Mouse (Mus musculus): ENCODE measurements around the gene Rmdn3. TPM values are rescaled to one million over a fixed set of nuclear protein-coding genes. Genes with fewer than 3 reads are reported as not detected.
A peak's percentile ranks its signal among the peaks of the same experiment; 100 is the strongest.

Rmdn3 gene
- total and polyA plus RNA-seq, 3 experiments = 52.5 to 57.4 TPM; not detected in 1

- Histone ChIP-seq H3K4me1 (ENCODE audit: control insufficient read depth in 1 of 2, insufficient read depth in 2 of 2, low read length in 2 of 2) (peaks cover 0 to 3% of the 10 kb centered on the region in 2 experiments; a peak in 2 of 4 replicates), H3K27ac (ENCODE audit: control insufficient read depth, low read depth, low read length) (no peak overlapping the region), H3K36me3 (ENCODE audit: control insufficient read depth in 1 of 2, insufficient read depth in 2 of 2, low read length in 2 of 2) (peaks cover 0 to 3% of the 10 kb centered on the region in 2 experiments; a peak in 1 of 4 replicates), H3K4me3 (ENCODE audit: control insufficient read depth in 1 of 2, insufficient read depth in 1 of 2, low read depth in 2 of 2, low read length in 2 of 2) (no peak overlapping the region), H3K9ac (ENCODE audit: control insufficient read depth, low read depth, low read length, poor library complexity, severe bottlenecking) (no peak overlapping the region), H3K79me2 (ENCODE audit: control insufficient read depth, insufficient read depth, low read length, poor library complexity) (no peaks in the 10 kb centered on the region), H3K27me3 (ENCODE audit: control insufficient read depth in 1 of 2, insufficient read depth in 2 of 2, low read length in 2 of 2) (no peaks in the 10 kb centered on the region), H3K9me3 (replicated peaks; ENCODE audit: insufficient read depth, low read length) (no peaks in the 10 kb centered on the region)
- TF ChIP-seq GATA1 (IDR thresholded peaks at IDR 0.05; ENCODE audit: low read depth, low read length) = 0 out of 2 replicates have a peak, but pooled peaks have one; percentile 34
- TF ChIP-seq KAT2A (conservative IDR thresholded peaks at IDR 0.05; ENCODE audit: low read depth, low read length) = no peak
- TF ChIP-seq EP300 (IDR thresholded peaks at IDR 0.05; ENCODE audit: low read depth in 1 of 2, low read length in 2 of 2) = no peak
- DNase-seq (ENCODE audit: low read depth, low spot score) = no peak
Observed at GRCm38 (mm10) chr2:119196316-119197108, 39.7 kb upstream of the Rmdn3 start.

GRCm38 (mm10) chr2:119194140-119194539 is 37.3 kb upstream of the Rmdn3 start:
- Histone ChIP-seq H3K36me3 (ENCODE audit: control insufficient read depth in 1 of 2, insufficient read depth in 2 of 2, low read length in 2 of 2) (peaks cover 0 to 3% of the 10 kb centered on the region in 2 experiments; a peak in 1 of 4 replicates), H3K4me1 (ENCODE audit: control insufficient read depth in 1 of 2, insufficient read depth in 2 of 2, low read length in 2 of 2) (peaks cover 1 to 4% of the 10 kb centered on the region in 2 experiments; a peak in 3 of 4 replicates), H3K27ac (ENCODE audit: control insufficient read depth, low read depth, low read length) (no peak overlapping the region), H3K9ac (ENCODE audit: control insufficient read depth, low read depth, low read length, poor library complexity, severe bottlenecking) (no peak overlapping the region), H3K27me3 (ENCODE audit: control insufficient read depth in 1 of 2, insufficient read depth in 2 of 2, low read length in 2 of 2) (no peaks in the 10 kb centered on the region), H3K4me3 (ENCODE audit: control insufficient read depth in 1 of 2, insufficient read depth in 1 of 2, low read depth in 2 of 2, low read length in 2 of 2) (no peak overlapping the region), H3K79me2 (ENCODE audit: control insufficient read depth, insufficient read depth, low read length, poor library complexity) (peaks cover under 1% of the 10 kb centered on the region; the same call in 1 of the 2 replicates), H3K9me3 (replicated peaks; ENCODE audit: insufficient read depth, low read length) (no peaks in the 10 kb centered on the region)
- no peak for DNase-seq (ENCODE audit: low read depth, low spot score)
- TF ChIP-seq ZKSCAN1 (IDR thresholded peaks at IDR 0.05; ENCODE audit: low read depth, low read length) = no peak
- TF ChIP-seq RCOR1 (IDR thresholded peaks at IDR 0.05; ENCODE audit: low read depth, low read length) = no peak
- TF ChIP-seq GATA1 (IDR thresholded peaks at IDR 0.05; ENCODE audit: low read depth, low read length) = no peak
- TF ChIP-seq MYB (IDR thresholded peaks at IDR 0.05; ENCODE audit: low read depth, low read length) = no peak
- no peak for TF ChIP-seq SIN3A (IDR thresholded peaks at IDR 0.05; ENCODE audit: low read length)
- no peak for TF ChIP-seq MYC (IDR thresholded peaks at IDR 0.05; ENCODE audit: low read depth, low read length)
- TF ChIP-seq USF1 (IDR thresholded peaks at IDR 0.05; ENCODE audit: low read depth, low read length) = no peak
- TF ChIP-seq POLR2A (IDR thresholded peaks at IDR 0.05; ENCODE audit: control insufficient read depth in 1 of 2, insufficient read depth in 1 of 2, low read depth in 1 of 2, low read length in 2 of 2, poor library complexity in 1 of 2) = no peak
- no peak for TF ChIP-seq NELFE (IDR thresholded peaks at IDR 0.05; ENCODE audit: low read depth, low read length)
- TF ChIP-seq ZNF384 (IDR thresholded peaks at IDR 0.05; ENCODE audit: low read depth, low read length) = no peak
- TF ChIP-seq ELF1 (IDR thresholded peaks at IDR 0.05; ENCODE audit: low read depth, low read length) = no peak
- no peak for TF ChIP-seq MAZ (IDR thresholded peaks at IDR 0.05; ENCODE audit: low read depth, low read length)
- TF ChIP-seq TAL1 (IDR thresholded peaks at IDR 0.05; ENCODE audit: low read length) = no peak
- TF ChIP-seq KAT2A (conservative IDR thresholded peaks at IDR 0.05; ENCODE audit: low read depth, low read length) = no peak
- no peak for TF ChIP-seq TCF12 (IDR thresholded peaks at IDR 0.05; ENCODE audit: low read depth, low read length)
- no peak for TF ChIP-seq RAD21 (IDR thresholded peaks at IDR 0.05; ENCODE audit: low read depth, low read length)
- no peak for TF ChIP-seq EP300 (IDR thresholded peaks at IDR 0.05; ENCODE audit: low read depth in 1 of 2, low read length in 2 of 2)
- TF ChIP-seq UBTF (IDR thresholded peaks at IDR 0.05; ENCODE audit: borderline replicate concordance, insufficient read depth, low read depth, low read length) = no peak

Measured in MEL (cell line).